Mouse (Mus musculus) hematopoietic stem cell, adult 5-6 weeks (primary cell): ENCODE results near the gene Ms4a4b. TPM values are rescaled to one million over a fixed set of nuclear protein-coding genes. Genes with fewer than 3 reads are reported as not detected.

Source experiments
- total RNA-seq: library from RNA; stranded (forward); fragments of 172-1452, 232-1000 nt; gene quantifications from 2 replicates; pipeline ENCODE4 v1.2.3, GENCODE M21; 2017

Ms4a4b gene
- total RNA-seq, 1 experiment from 2014 or later, result 1.1 TPM

Other genes starting within 250 kb of the Ms4a4b start
- not detected in 2 replicates for gene Ms4a13, start 246.8 kb upstream of the Ms4a4b start, total RNA-seq
- not detected in 2 replicates for gene Ms4a12, start 211.1 kb upstream of the Ms4a4b start, total RNA-seq
- gene Ms4a1, start 177.3 kb upstream of the Ms4a4b start, total RNA-seq, result 0.38 TPM in 1 of 2 replicates, not detected in the other
- gene Ms4a5, start 159.7 kb upstream of the Ms4a4b start, total RNA-seq, result not detected in 2 replicates
- not detected in 2 replicates for gene Ms4a14, start 129.1 kb upstream of the Ms4a4b start, total RNA-seq
- gene Ms4a7, start 107.4 kb upstream of the Ms4a4b start, total RNA-seq, result 2.8 TPM in 1 of 2 replicates, not detected in the other
- not detected in 2 replicates for gene Ms4a4a, start 68.0 kb upstream of the Ms4a4b start, total RNA-seq
- gene Ms4a4c, start 38.8 kb upstream of the Ms4a4b start, total RNA-seq, result 10.5 and 14.1 TPM in 2 replicates
- 23.6 and 32.0 TPM in 2 replicates for gene Ms4a6c, start 25.8 kb downstream of the Ms4a4b start, total RNA-seq
- gene Gm8369, start 42.4 kb downstream of the Ms4a4b start, total RNA-seq, result 0.69 and 11.6 TPM in 2 replicates
- gene Ms4a6b, start 73.0 kb downstream of the Ms4a4b start, total RNA-seq, result 15.9 and 39.4 TPM in 2 replicates
- 0.25 TPM in 1 of 2 replicates, not detected in the other for gene Ms4a4d, start 93.2 kb downstream of the Ms4a4b start, total RNA-seq
- gene Ms4a6d, start 161.3 kb downstream of the Ms4a4b start, total RNA-seq, result 0.55 and 1.1 TPM in 2 replicates
- 7.5 and 21.3 TPM in 2 replicates for gene Ms4a2, start 180.2 kb downstream of the Ms4a4b start, total RNA-seq
- gene Ms4a3, start 197.3 kb downstream of the Ms4a4b start, total RNA-seq, result 17.6 and 52.5 TPM in 2 replicates
- gene Oosp2, start 217.0 kb downstream of the Ms4a4b start, total RNA-seq, result 1.2 TPM in 1 of 2 replicates, not detected in the other
- 0.40 and 0.81 TPM in 2 replicates for gene Oosp1, start 247.6 kb downstream of the Ms4a4b start, total RNA-seq